16 mouse cellular contexts compared by ENCODE assay signal in genomic region chr15:80031133-80031532, GRCm38 (mm10). TPM values are rescaled to one million over a fixed set of nuclear protein-coding genes. Genes with fewer than 3 reads are reported as not detected.
DNase-seq lines count a peak whose midpoint lies in the region; ATAC-seq and TF ChIP-seq lines count a peak whose summit lies in the region.
"Had no signal": no experiment of that assay in that cellular context is flagged by ENCODE, and none has a peak within 500 bp of the region (broad histone marks: within the 10 kb centered on the region; RNA-seq: fewer than 3 reads in every experiment).

No protein-coding gene starts in this region.

- peak; percentile 26; the same call in 1 of the 2 replicates for TF ChIP-seq CTCF in heart, postnatal 0 days (IDR thresholded peaks at IDR 0.05; ENCODE audit: low read depth)
- TF ChIP-seq CTCF in lung, adult 2 months (IDR thresholded peaks at IDR 0.05; ENCODE audit: insufficient read depth, low read length), result peak; percentile 44
- TF ChIP-seq CTCF in thymus, adult 2 months (IDR thresholded peaks at IDR 0.05; ENCODE audit: borderline replicate concordance, control insufficient read depth, extremely low read depth, insufficient read depth, low read length, poor library complexity), result no peak

- H3K4me1 ChIP-seq in heart, postnatal 0 days (ENCODE audit: control insufficient read depth, insufficient read depth), result peaks cover 13% of the 10 kb centered on the region
- H3K4me1 ChIP-seq in lung, adult 2 months (ENCODE audit: control insufficient read depth, insufficient read depth, low read length), result 0 out of 2 replicates have a peak, but pooled peaks cover under 1% of the 10 kb centered on the region
- H3K4me1 ChIP-seq in thymus, adult 2 months (replicated peaks; ENCODE audit: control insufficient read depth, insufficient read depth, low read length), result peaks cover 6% of the 10 kb centered on the region

- H3K27ac ChIP-seq in heart, postnatal 0 days (ENCODE audit: low read depth), result no peak overlapping the region
- H3K27ac ChIP-seq in thymus, adult 2 months (ENCODE audit: control insufficient read depth, insufficient read depth, low read length), result no peak overlapping the region
- H3K27ac ChIP-seq: embryonic facial prominence, embryonic 15.5 days; forebrain, embryonic 13.5 days; heart, embryonic 10.5 days had no signal

- ATAC-seq in heart, postnatal 0 days (ENCODE audit: insufficient read depth, low read depth), result no peak
- ATAC-seq: forebrain, embryonic 13.5 days had no signal

- H3K4me2 ChIP-seq in heart, postnatal 0 days (ENCODE audit: low read depth, low read length), result no peak overlapping the region
- H3K4me2 ChIP-seq: embryonic facial prominence, embryonic 15.5 days; forebrain, embryonic 13.5 days had no signal

- no peaks in the 10 kb centered on the region for H3K36me3 ChIP-seq in heart, postnatal 0 days (replicated peaks; ENCODE audit: control insufficient read depth, insufficient read depth, low read length)
- no peaks in the 10 kb centered on the region for H3K36me3 ChIP-seq in thymus, adult 2 months (ENCODE audit: control insufficient read depth, insufficient read depth, low read length)
- H3K36me3 ChIP-seq: embryonic facial prominence, embryonic 15.5 days; heart, embryonic 10.5 days had no signal

- 0 out of 2 replicates have a peak, but pooled peaks cover 3% of the 10 kb centered on the region for H3K9me3 ChIP-seq in heart, postnatal 0 days (replicated peaks; ENCODE audit: control insufficient read depth, low read length)
- H3K9me3 ChIP-seq: embryonic facial prominence, embryonic 15.5 days; heart, embryonic 10.5 days had no signal

- no peak for TF ChIP-seq EP300 in heart, postnatal 0 days (IDR thresholded peaks at IDR 0.05; ENCODE audit: low read depth)

- no peak for TF ChIP-seq POLR2A in lung, adult 2 months (IDR thresholded peaks at IDR 0.05; ENCODE audit: borderline replicate concordance, extremely low read depth, low read depth, low read length)
- TF ChIP-seq POLR2A in thymus, adult 2 months (IDR thresholded peaks at IDR 0.05; ENCODE audit: control insufficient read depth, extremely low read depth, insufficient read depth, low read length, poor library complexity), result no peak

- H3K4me3 ChIP-seq in heart, postnatal 0 days (ENCODE audit: low read depth, low read length), result no peak overlapping the region
- no peak overlapping the region for H3K4me3 ChIP-seq in lung, adult 2 months (replicated peaks; ENCODE audit: extremely low read depth, low read depth, low read length)
- no peak overlapping the region for H3K4me3 ChIP-seq in thymus, adult 2 months (ENCODE audit: control insufficient read depth, insufficient read depth, low read length)
- H3K4me3 ChIP-seq: embryonic facial prominence, embryonic 15.5 days; forebrain, embryonic 13.5 days; heart, embryonic 10.5 days had no signal

- no peaks in the 10 kb centered on the region for H3K27me3 ChIP-seq in heart, postnatal 0 days (ENCODE audit: control insufficient read depth, insufficient read depth, low read length)
- H3K27me3 ChIP-seq in thymus, adult 2 months (ENCODE audit: control insufficient read depth, insufficient read depth, low read length), result no peaks in the 10 kb centered on the region
- H3K27me3 ChIP-seq: embryonic facial prominence, embryonic 15.5 days had no signal

- DNase-seq in heart, postnatal 0 days (ENCODE audit: low spot score), result no peak
- no peak for DNase-seq in heart, adult 8-10 months (ENCODE audit: low spot score)
- DNase-seq in lung, adult 2 months, result no peak
- no peak for DNase-seq in lung, postnatal 10 days
- peak; percentile 46 for DNase-seq in ES-CJ7 (ENCODE audit: low read depth, low spot score)
- DNase-seq in induced T-regulatory cell, adult 2 months (ENCODE audit: low read depth), result peak; percentile 44
- no peak for DNase-seq in thymus, adult 2 months
- no peak for DNase-seq in layer of hippocampus, adult 9-10 months (ENCODE audit: low spot score)
- DNase-seq: adrenal gland, adult 2 months; heart, postnatal 4 days; kidney, postnatal 36 days; retina, postnatal 1 day; spleen, adult 18-20 months had no signal

- WGBS in heart, postnatal 0 days, result 83% methylated on average over 4 of the region's 4 CpGs
- 88% methylated on average over 4 of the region's 4 CpGs for WGBS in lung, adult 2 months
- 95% methylated on average over 4 of the region's 4 CpGs for WGBS in thymus, adult 2 months

- H3K9ac ChIP-seq in heart, postnatal 0 days (replicated peaks; ENCODE audit: low read depth, low read length), result no peak overlapping the region
- H3K9ac ChIP-seq: embryonic facial prominence, embryonic 15.5 days; forebrain, embryonic 13.5 days had no signal

RNA-seq across cellular contexts. Expression of gene Pdgfb, which starts 16.4 kb away (rescaled TPM):
- 32.2 and 33.7 TPM in 2 replicates for total RNA-seq in heart, postnatal 0 days (2014; rRNA removed; ENCODE audit: low replicate concordance)
- 3.3 and 3.5 TPM in 2 replicates for polyA plus RNA-seq in heart, postnatal 0 days (2015; fragmentation: Nextera tagmentation; extraction: Ambion mirVana)
- 10 to 100 TPM; 20.2 to 34.2 (median 28.5) TPM for total RNA-seq in heart, adult 8-10 months (2022)
- 138 and 155 TPM in 2 replicates for polyA plus RNA-seq in lung, adult 2 months (2012; rRNA removed)
- polyA plus RNA-seq in thymus, adult 2 months (2012; rRNA removed), result 10.9 and 11.6 TPM in 2 replicates

Comparison
In these comparisons a context has a peak if more than half of its experiments do, and no peak if none do; other contexts are left out.
1. DNase-seq: peak in ES-CJ7 (single experiment) and induced T-regulatory cell, adult 2 months (single experiment); none in heart, postnatal 0 days (single experiment), heart, adult 8-10 months (single experiment), lung, adult 2 months (single experiment), lung, postnatal 10 days (single experiment), thymus, adult 2 months (single experiment) and layer of hippocampus, adult 9-10 months (single experiment).
2. RNA of gene Pdgfb, which starts 16.4 kb away (polyA plus RNA-seq): 138 to 155 TPM in lung, adult 2 months; 10.9 to 11.6 TPM in thymus, adult 2 months and 3.3 to 3.5 TPM in heart, postnatal 0 days; every median in the first group is over 10 times any median in the second.